Mouse (Mus musculus) lung, postnatal 0 days (tissue): ENCODE measurements at regions not wholly inside any gene's neighbourhood (a gene's known extent, or its start where the extent isn't known, plus 50 kb on each side); places are given as distances from the start of the nearest gene placed in this dataset.

Experiments used
- CTCF ChIP-seq: IDR thresholded peaks from 2 replicates; pipeline ENCODE4 v1.5.1; 2016; ENCODE audit warnings: antibody characterized with exemption, mild to moderate bottlenecking
- EP300 ChIP-seq: IDR thresholded peaks from 2 replicates; pipeline ENCODE4 v1.6.1; 2016; ENCODE audit warnings: antibody characterized with exemption, mild to moderate bottlenecking, control low read depth

DNA sequence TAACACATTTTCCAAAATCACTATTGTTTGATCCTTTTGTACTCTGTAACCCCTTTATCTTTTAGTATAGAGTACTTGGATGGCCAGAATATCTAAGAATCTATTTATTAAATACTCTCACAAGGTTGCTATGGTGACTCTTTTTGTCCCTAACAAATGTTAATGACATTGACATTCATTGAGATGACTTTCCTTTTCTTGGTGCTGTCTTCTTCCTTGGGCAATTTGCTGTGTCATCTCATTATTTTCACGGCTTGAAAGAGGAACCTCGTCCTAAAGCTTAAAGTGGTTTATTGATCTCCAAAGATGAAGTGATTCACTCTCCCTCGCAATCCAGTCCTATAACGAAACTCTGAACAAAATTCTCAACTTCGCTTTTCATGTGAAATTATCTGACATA is 265.6 kb upstream of the Zfp960 start:
- TF ChIP-seq CTCF (no peak), EP300 (no peak)
